Mouse (Mus musculus): ENCODE data around the gene Tmprss7.

DNA sequence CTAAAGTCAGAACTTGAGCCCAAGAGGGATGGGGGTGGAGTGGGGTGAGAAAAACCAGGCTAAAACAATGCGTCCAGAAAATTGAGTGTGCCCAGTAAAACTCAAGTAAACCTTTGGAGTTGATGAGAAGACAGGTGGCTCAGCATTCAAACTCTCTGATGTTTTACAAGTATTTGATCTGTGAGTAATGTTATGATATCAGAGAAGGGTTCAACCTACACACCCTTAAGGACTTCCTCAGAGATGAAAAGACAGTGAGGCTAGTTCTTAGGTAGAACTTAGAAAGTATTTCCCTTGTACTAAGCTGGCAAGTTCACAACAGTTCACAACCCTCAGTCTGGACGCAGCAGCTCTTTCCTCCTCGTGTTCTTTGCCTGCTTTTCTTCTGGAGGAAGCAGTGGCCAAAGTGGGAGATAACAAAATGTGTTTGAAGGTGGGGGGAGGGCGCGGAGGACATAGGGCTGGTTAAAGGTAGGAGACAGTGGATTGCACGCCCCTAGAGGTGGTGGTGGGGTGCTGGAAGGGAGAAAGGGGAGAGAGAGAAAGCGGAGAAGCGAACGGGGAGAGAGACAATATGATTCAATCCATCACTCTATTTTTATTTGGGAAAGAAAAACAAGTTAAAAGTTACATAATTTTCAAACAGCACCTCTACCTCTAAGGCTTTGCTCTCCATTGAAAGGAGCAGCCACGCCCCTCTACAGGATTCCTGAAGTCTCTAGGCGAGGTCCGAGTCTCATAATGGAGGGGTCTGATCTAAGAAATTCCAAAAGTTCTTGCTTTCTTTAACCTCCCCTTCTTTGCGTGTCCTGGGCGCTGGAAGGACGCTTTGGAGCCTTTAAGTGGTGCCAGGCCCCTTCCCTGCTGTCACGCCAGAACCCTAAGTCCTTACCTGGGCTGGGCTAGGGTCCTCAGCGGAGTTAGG, 40.2 kb downstream of the Tmprss7 start:
- no peak for TF ChIP-seq GATA1 (IDR thresholded peaks at IDR 0.05; ENCODE audit: low read length)
- no peak for TF ChIP-seq TAL1 (IDR thresholded peaks at IDR 0.05; ENCODE audit: low read length)

Data from erythroblast, embryonic 14.5 days (primary cell).